Mouse (Mus musculus): Measurements from ENCODE around the gene Akr1c19.
A peak's percentile ranks its signal among the peaks of the same experiment; 100 is the strongest.

Gene Akr1c19

GRCm38 (mm10) chr13:4270860-4271259 is 42.4 kb downstream of the Akr1c19 start:
- no peak for DNase-seq

- no peak for DNase-seq
Measured at GRCm38 (mm10) chr13:4277526-4277925, 49.0 kb downstream of the Akr1c19 start.

- peak; percentile 23 for DNase-seq
Measured at GRCm38 (mm10) chr13:4279284-4279683, 50.8 kb downstream of the Akr1c19 start, which contains the start of gene Akr1c12. TSS of gene Akr1c12 (minus strand) at chr13:4279433.

- DNase-seq, result peak; percentile 26
Measured at GRCm38 (mm10) chr13:4281471-4282412, 53.2 kb downstream of the Akr1c19 start.

- DNase-seq, result no peak
Measured at GRCm38 (mm10) chr13:4296991-4297390, 68.5 kb downstream of the Akr1c19 start.

Data from kidney, adult 18-20 months (tissue).